Mouse (Mus musculus) T-helper 2 cell (primary cell): Measurements from ENCODE around the gene 6030452D12Rik.

Experiments
- in situ Hi-C: fragments of 300-600 bp; cut with MboI, MseI; formaldehyde crosslinking; loops from one replicate; pipeline ENCODE4 v1.15.1; 2025; ENCODE audit warnings: high pct_unique_total_duplicates

6030452D12Rik gene

DNA sequence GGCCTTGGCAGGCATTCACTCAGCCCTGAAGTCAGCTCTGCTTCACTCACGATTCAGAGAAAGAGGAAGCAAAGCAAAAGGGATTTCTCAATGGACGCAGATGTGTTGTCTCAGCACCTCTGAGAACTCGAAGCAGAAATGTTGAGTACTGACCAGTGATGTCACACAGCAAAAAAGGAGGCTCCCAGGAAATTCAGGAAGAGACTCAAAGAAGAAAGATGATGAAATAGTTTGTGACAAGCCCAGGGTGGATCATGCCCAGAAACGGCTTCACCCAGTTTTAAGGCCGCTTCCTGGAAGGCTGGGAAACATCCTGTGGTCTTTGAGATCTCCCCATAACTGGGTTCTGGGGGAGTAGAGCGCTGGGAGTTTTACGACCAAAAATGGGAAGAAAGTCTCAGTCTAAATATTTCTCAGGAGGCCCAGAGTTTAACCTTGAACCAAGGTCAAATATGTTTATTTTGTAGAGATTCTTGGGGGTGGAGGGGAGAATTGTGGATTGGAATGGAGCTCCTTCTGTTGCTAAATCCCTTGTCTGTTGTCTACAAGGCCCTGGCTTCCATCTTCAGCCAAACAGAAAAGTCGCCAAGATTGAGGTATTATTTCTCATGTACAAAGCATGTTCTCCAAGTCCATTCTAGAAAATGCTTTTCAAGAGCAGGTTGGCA lies at the start of gene 6030452D12Rik:
6030452D12Rik (plus strand) TSS at position 505 of the 668 bp plus-strand sequence.
- in situ Hi-C loops = no loop called here

DNA sequence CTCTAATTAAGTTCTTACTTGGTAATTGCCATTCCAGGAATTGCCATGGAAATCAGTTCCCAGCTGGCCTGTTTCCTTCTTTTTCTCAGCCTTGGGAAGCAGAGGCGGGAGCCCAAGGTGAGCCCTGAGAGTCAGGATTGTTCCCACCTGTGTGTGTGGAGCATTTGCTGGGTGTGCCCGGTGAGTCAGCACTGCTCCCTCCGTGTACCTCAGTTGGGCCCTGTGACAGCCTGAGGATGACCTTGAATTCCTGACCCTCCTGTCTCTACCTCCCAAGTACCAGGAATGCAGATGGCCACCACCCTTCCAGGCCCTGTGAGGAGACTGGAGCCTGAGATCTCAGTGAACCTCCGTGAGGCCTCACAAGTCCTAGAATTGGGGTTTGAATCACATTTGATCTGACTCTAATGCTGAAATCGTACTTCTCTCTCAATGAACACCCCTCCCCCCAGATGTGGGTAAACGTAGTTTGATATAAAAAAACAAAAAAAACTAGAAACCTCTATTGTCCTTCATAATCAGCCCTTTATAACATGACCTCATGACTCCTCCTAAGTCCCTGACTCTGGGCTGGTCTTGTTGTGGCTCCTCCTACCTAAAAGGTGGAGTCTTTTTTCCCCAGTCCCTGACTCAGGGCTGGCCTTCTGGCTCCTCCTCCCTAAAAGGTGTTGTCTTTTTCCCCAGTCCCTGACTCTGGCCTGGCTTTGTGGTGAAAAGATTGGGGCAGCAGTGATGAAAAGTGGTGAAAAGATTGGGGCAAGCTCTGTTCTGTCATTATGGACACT lies 48.8 kb upstream of the 6030452D12Rik start:
- in situ Hi-C loops = loop anchor here (5.0 kb wide), 1 partner anchor 66 kb away; no protein-coding TSS in a partner anchor

DNA sequence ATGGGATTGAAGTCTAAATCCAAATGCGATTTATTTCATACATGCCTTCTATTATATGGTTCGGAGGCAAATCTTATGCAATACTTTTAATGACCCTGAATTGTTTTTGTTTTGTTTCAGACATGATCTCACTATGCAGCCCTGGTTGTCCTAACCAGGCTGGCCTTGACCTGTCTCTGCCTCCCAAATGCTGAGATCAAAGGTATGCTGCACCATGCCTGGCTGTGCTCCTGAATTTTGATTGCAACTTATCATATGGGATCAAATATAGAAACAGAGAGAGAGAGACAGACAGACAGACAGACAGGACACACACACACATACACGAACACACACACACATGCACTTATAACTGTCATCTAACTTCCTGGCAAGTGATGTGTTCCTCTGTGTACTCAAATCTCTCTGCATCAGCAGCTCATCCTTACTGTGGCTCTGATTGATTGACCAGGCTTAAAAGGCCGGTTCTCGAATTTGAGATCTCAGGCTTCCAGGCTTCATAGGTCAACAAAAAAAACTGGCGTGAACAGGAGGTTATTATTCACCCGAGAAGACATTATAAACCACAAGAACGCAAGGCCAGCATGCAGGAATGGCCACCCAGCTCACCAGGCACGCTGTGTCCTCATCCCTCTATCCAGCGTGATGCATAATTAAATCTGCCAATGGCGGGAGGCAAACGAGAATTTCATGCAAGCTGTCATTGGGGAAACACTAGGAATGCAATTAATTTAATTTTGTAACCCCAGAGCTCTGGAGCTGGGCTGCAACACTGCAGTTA lies 47.4 kb upstream of the 6030452D12Rik start:
- in situ Hi-C loops = loop anchor here (5.0 kb wide), 1 partner anchor 64 kb away; no protein-coding TSS in a partner anchor

DNA sequence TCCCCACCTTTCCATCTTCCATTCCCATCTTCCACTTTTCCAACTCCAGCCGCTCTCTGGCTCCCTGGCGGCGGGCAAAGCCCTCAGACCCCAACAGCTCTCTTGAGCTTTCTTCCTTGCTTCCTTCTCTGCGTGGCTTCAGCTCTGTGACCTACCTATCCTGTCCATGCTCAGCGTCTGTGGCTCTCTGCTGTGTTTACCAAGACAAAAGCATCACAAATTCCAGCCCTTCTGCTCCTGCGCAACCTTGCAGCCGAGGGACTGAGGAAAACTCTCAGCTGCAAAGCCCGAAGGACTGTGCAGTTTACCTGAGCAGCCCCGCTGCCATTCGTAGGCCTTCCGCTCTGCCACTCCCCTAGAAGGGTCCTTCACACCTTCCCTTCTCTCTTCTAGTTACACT lies 46.3 kb upstream of the 6030452D12Rik start:
- in situ Hi-C loops = loop anchor here (5.0 kb wide), 1 partner anchor 63 kb away; no protein-coding TSS in a partner anchor

DNA sequence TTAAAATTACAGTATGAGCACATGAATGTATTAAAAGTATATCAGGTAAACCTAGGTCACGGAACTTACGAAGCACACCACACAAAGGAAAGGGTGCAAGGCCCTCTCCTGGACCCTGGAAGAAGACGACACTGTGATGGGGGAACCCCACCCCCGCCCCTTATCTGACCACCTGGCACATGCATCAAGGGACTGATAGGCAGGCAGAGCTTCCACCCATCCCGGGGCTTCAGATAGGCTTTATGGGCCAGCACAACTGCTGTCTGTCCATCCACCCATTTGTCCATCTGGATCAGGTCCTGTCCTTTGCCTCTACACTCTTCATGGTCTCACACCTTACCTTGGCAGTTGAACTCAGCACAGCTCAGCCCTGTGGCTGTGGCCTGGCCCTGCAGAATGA lies 38.2 kb upstream of the 6030452D12Rik start:
- in situ Hi-C loops = no loop called here

DNA sequence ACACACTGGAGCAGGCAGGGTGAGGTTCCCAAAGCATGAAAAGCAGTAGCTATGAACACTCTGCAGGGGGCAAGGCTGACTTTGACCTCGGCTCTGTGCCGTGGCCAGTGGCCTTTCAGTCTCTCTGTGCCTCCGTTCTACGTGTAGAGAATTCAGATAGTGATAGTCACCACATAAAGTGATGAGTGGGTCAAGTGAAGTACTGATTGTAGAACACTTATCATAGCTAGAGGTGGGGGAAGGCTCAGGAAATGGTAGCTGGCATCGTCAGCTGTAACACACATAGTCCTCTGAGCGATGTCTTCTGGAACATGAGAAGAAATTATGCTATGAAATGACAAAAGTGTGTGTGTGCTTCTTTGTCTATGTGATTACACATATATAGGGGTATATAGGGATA lies 36.5 kb upstream of the 6030452D12Rik start:
- in situ Hi-C loops = no loop called here

DNA sequence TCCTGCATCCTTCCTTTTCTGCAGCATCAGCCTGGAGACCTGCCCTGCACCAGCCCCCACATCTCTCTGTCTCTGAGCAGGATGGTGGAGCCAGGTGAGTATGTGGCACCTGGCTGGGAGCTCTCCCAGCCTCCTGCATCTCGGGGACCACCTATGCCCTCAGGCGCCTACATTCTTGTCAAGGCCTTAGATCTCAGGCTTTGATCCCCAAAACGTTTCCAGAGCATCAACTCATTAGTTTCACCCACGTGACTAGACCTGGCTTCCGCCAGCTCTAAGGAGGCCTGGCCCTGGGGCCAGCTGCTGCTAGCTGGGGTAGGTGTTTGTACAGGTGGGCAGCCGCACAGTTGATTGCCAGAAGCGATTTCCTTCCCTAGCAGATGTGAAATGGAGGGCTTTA lies 30.8 kb upstream of the 6030452D12Rik start:
- in situ Hi-C loops = no loop called here

DNA sequence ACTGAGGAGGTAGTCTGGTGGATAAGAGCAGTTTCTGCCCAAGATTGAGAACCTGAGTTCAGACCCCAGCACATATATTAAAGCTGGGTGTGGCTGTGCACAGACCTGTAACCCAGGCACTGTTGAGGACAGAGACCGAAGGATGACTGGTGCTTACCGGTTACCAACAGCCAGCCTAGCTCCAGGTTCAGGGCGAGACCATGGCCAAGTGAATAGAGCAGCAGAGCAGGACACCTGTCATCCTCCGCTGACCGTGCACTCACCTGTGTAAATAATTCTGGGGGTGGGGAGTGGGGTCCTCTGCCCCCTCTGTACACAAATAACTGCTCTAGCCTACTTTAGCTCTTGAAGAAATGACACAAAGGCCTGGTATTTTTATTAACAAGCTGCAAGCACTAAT lies 26.3 kb upstream of the 6030452D12Rik start:
- in situ Hi-C loops = no loop called here

DNA sequence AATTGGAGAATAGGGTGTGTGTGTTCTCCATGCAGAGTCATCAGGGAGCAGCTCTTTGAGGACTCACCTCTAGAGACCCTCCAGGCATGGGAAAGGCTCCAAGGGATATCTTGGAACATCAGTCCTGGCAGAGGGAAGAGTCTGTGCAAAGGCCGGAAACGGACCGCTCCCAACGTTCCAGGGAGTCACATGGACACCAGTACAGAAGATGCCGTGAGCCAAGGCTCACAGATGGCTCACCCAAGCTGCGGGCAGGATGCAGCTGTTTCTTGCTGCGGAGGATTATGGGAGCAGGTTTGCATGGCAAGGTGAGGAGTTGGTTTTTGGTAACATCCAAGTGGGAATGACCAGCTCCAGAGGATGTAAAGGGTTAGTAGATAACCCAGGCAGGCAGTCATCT lies 3.9 kb downstream of the 6030452D12Rik start:
- in situ Hi-C loops = no loop called here

DNA sequence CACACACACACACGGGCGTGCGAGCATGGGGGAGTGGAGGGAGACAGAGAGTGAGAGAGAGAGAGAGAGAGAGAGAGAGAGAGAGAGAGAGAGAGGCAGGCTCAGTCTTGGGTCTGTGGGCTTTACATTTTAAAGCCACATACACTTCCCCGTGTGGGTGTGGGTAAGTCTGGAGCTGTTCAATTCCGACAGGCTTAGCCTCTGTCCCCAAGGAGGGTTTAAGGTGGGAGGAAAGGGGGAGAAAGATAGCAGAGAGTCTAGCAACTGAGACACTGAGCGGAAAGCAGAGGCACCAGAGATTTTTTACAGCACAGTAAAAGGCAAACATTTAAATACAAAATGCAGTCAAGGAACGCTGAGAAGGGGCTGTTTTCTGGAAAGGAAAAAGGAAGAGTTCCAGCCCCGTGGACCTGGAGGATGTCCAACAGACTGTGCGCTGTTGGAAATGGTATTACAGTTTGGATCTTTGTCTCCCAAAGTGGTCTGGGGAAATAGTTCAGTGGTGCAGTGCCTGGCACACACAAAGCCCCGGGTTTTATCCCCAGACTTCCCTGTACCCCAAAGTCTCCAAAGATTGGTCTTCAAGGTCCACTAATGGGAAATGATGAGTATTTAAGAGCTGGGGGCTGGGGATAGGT lies 5.1 kb downstream of the 6030452D12Rik start:
- in situ Hi-C loops = no loop called here

DNA sequence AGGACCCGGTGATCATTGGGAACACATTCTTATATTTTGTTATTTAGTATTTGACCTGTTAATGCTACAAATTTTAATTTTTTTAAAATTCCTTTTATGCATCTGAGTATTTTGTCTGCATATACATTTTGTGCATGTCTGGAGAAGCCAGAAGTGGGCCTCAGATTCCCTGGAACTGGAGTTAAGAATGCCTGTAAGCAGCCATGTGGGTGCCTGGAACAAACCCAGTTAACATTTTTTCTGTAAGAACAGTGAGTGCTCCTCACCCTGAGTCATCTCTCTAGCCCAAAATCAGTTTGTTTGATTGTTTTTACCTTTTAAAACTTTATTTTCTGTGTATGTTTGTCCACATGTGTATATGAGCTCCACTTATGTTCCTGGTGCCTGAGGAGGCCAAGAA lies 5.8 kb downstream of the 6030452D12Rik start:
- in situ Hi-C loops = no loop called here

DNA sequence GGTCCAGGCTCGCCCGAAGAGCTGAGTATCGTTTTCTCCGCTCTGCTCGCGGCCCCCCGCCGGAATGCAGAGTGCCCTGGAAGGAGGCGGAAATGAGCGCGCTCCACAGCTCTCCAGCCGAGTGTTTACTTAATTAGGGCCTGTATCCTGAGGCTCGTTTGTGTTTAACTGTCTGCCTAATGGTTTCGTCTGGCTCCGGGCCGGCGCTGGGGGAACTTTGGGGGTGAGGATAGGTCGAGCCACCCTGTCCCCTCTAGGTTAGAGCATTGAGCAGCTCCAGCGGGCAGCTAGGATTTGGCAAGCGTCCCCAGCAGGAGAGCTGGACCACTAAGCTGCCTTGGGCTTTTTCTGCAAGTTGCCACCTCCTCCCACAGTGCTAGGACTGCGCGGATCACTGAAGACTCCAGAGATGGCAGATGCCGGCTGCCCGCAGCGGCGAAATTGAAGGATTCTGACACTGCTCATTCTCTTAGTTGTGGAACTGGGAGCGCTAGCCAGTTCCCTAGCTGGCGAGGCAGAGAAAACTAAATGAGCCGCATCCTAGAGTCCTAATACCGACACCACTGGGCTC lies 7.5 kb downstream of the 6030452D12Rik start:
- in situ Hi-C loops = no loop called here

DNA sequence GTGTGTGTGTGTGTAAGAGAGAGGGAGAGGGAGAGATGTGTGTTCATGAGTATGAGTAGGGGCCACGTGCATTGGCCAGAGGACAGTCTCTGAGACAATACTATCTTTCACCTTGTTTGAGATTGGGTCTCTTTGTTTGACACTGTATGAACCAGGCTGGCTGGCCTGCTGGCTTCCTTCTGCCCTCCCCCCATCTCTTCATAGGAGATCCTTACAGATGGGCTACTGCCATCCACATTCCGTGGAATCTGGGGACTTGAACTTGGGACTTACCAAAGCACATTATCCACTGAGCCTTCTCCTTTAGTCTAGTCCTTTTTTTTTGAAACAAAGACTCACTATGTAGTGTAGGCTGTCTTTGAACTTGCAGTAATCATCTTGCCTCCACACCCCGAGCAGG lies 8.1 kb downstream of the 6030452D12Rik start:
- in situ Hi-C loops = no loop called here

DNA sequence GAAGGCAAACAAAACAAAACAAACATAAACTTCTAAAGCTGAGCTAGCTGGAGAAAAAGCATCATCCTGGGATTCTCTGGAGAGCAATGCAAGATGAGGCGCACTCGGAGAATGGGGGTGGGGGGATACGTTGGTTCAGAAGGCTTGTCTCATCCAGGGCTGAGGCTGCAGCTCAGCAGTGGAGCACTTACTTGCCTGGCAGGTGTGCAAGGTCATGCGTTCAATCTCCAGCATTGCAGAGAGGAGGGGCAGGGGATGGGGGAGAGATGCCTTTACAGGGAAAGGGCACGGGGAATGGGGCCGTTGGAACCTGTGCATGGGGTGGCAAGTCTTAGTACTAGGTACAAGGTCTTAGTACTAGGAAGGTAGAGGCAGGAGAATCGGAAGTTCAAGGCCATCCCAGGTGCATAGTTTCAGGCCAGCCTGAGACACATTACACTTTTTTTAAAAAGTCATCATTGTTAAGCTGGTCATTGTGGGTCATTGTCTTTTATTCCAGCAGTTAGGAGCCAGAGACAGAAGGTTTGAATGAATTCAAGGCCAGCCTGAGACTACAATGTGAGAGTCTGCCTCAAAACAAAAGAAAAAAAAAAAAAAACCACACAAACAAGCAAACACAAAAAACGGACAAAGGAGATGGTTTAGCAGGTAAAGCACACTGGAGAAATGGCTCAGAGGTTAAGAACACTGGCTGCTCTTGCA lies 8.9 kb downstream of the 6030452D12Rik start:
- in situ Hi-C loops = no loop called here

DNA sequence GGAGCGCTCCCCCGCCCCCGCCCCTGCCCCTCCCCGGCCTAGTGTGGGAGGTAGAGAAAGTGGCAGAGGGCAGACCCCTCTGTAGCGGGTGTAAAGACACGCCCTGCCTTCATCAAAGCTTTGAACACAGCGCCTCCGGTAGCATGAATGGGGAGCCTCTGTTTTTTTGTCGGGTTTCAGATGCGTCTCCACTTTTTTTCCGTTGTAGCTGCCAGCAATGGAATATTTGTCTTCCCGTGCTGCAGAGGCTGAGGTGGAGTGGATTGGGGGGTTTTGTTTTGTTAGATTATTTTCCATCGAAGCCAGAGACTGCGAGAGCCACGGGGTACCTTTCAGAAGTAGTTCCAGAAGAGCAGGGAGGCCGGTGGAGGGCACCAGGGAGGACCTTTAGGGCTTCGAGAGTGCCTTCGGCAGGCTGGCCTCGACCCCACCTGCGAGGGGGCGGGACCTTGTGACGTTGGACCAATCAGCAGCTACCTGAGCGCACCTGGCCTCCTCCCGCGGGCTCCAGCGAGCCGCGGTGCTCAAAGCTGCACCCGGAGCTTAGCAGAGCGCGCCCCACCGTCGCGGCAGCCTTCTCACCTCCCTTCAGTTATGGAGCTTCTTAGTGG lies 10.1 kb downstream of the 6030452D12Rik start, which contains the start of gene Cdh3:
Cdh3 (plus strand) TSS at position 527 of the 611 bp plus-strand sequence.
- in situ Hi-C loops = no loop called here

DNA sequence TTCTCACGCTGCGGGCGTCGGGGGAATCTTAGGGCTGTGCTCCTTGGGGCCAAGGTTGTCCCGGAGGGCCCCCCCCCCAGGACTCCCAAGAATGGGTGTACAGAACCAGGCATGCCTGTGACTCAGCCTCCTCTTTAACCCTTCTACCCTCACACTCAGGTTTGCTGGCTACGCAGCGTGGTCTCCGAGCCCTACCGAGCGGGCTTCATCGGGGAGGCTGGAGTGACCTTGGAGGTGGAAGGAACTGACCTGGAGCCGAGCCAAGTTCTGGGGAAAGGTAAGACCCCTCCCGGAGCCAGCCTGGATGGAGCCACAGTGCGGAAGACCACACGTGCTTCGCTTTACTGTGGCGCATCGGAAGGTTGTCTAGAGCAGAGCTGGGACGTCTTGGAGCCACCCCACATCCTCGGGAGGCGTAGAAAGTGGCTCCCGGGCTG lies 10.8 kb downstream of the 6030452D12Rik start:
- in situ Hi-C loops = no loop called here

DNA sequence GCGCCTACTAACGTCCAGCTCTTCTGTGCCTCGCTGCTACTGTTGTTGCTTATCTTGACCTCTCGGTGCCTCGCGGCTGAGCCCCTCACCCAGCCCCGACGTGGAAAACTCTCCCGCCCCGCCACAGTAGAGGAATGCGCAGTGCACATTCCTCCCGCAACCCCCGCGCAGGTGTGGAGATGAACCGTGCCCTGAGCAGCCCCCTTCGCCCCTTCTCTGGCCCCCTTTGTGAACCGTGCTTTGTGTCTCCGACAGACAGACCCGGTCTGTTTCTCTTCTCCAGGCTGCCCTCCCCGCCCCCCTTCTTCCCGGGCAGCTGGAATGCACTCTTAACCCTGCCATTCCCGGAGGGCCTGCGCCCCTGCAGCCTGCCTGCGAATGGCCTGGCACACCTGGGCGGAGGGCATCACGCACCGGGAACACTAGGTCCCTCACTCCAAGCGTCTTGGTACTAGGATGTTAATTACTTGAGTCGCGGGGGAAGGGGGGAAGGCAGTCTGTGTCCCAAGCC lies 11.3 kb downstream of the 6030452D12Rik start:
- in situ Hi-C loops = no loop called here

DNA sequence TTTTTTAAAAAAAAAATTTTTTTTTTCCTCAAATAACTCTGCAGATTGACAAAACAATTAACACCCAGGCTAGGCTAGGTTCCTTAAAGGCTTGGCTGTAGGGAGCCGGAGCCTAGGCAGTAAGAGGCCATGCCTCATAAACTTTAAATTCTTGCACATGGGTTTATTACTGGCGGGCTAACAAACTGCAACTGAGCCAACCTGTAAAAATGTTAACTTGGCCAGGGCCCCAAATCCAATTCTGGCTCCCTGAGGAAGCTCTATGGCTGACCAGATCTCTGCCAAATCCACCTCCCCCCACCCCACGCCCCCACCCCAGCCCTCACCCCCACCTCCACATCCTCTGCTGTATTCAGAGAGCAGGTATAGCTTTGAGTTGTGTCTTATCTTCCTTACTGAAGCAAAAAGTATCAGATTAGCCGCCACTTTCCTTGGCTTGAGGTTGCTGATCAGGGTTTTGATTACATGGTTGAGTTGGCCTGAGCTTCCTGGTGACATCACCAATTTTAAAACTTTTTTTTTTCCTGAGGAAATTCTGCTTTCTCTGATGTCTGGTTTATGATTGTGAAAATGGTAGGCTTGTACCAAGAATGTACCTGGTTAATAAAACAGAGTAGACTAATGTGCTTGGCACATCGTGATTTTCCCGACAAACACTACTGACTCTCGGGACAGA lies 12.3 kb downstream of the 6030452D12Rik start:
- in situ Hi-C loops = no loop called here

DNA sequence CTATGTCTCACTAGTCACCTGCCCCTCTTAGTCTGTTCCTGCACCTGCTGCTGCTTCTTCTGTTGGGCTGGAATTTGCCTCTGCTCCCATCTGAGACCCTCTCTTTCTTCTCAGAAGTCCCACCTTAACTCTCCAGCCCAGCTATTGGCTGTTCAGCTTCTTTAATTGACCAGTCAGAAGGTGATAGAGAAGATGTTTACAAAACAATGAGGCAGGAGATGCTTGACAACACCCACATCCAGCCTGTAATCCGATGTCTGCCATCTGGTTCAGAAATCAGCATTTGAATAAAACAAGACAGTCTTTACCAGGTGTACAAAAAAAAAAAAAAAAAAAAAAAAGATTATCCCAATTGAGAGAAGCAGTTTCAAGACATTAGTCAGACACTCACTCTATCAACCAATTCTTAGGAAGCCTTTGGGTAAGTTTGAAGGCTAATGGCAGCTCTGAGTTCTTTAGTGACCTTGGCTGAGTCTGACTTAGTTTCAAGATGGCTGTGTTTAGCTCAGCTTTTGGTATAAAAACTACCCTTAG lies 15.7 kb downstream of the 6030452D12Rik start:
- in situ Hi-C loops = loop anchor here (5.0 kb wide), 1 partner anchor 64 kb away; no protein-coding TSS in a partner anchor
